9 mouse cellular contexts compared by ENCODE assay signal in the genomic region with DNA sequence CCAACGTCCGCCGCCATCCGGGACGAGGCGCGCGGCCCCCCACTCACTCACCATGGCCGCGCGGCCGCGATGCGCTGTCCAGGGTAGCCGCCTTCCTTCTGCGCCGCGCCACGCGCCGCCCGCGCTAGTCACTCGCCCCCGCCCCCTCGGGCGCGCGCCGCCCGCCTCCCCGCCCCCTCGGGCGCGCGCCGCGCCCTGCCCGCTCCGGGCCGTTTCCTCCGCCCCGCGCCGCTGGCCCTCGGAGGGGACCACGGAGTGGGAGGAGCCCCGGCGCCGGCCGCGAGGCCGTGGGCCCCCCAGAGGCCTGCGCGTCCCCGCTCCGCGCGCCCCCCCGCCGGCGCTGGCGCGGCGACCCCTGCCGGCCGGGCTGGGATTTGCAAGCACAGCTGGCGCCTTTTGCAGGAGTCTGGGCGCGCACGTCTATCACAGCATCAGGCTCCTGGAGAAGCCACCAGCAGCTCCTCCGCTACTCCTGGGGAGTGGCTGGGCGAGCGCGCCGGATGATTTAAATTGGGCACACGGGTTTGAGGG. TPM values are rescaled to one million over a fixed set of nuclear protein-coding genes. Genes with fewer than 3 reads are reported as not detected.
DNase-seq lines count a peak whose midpoint lies in the region; ATAC-seq and TF ChIP-seq lines count a peak whose summit lies in the region.
"Had no signal": no experiment of that assay in that cellular context is flagged by ENCODE, and none has a peak within 500 bp of the region (broad histone marks: within the 10 kb centered on the region; RNA-seq: fewer than 3 reads in every experiment).

A gene (minus strand): TSS at position 102 of the 531 bp plus-strand sequence.

- H3K4me3 ChIP-seq in forebrain, embryonic 13.5 days: peak within 1 kb of the TSS; percentile 74
- H3K4me3 ChIP-seq in heart, embryonic 16.5 days (ENCODE audit: low read length): peak within 1 kb of the TSS; percentile 51
- peak within 1 kb of the TSS; percentile 61 for H3K4me3 ChIP-seq in liver, embryonic 16.5 days (ENCODE audit: low read depth, low read length)
- H3K4me3 ChIP-seq in neural tube, embryonic 13.5 days: peak within 1 kb of the TSS; percentile 74
- peak within 1 kb of the TSS; percentile 86 for H3K4me3 ChIP-seq in testis, adult 2 months (ENCODE audit: control insufficient read depth, low read depth, low read length)

- peaks cover 9% of the 10 kb centered on the region for H3K4me1 ChIP-seq in forebrain, embryonic 13.5 days
- H3K4me1 ChIP-seq in heart, embryonic 16.5 days (ENCODE audit: control insufficient read depth, insufficient read depth, low read length): no peaks in the 10 kb centered on the region
- no peaks in the 10 kb centered on the region; the same call in 1 of the 2 replicates for H3K4me1 ChIP-seq in liver, embryonic 16.5 days (ENCODE audit: control insufficient read depth, low read depth, low read length)
- H3K4me1 ChIP-seq in neural tube, embryonic 13.5 days (replicated peaks): peaks cover 14% of the 10 kb centered on the region
- H3K4me1 ChIP-seq in testis, adult 2 months (ENCODE audit: control insufficient read depth, insufficient read depth, low read length): peaks cover 5% of the 10 kb centered on the region

- H3K9ac ChIP-seq in forebrain, embryonic 13.5 days: peak within 1 kb of the TSS; percentile 88
- H3K9ac ChIP-seq in heart, embryonic 16.5 days (ENCODE audit: low read length): peak within 1 kb of the TSS; percentile 28
- H3K9ac ChIP-seq in liver, embryonic 16.5 days (ENCODE audit: low read depth, low read length): peak within 1 kb of the TSS; percentile 57
- H3K9ac ChIP-seq in neural tube, embryonic 13.5 days: peak within 1 kb of the TSS; percentile 91

- H3K27me3 ChIP-seq in forebrain, embryonic 13.5 days: no peaks in the 10 kb centered on the region
- H3K27me3 ChIP-seq in heart, embryonic 16.5 days (ENCODE audit: control insufficient read depth, insufficient read depth, low read length): peaks cover 2% of the 10 kb centered on the region; the same call in 1 of the 2 replicates
- peaks cover 12% of the 10 kb centered on the region for H3K27me3 ChIP-seq in liver, embryonic 16.5 days (ENCODE audit: control insufficient read depth, insufficient read depth, low read depth, low read length)
- H3K27me3 ChIP-seq in neural tube, embryonic 13.5 days: no peaks in the 10 kb centered on the region
- no peaks in the 10 kb centered on the region for H3K27me3 ChIP-seq in testis, adult 2 months (ENCODE audit: control insufficient read depth, insufficient read depth, low read length)
- H3K27me3 ChIP-seq: CH12.LX had no signal

- H3K36me3 ChIP-seq in forebrain, embryonic 13.5 days (ENCODE audit: poor library complexity, severe bottlenecking): no peaks in the 10 kb centered on the region
- H3K36me3 ChIP-seq in heart, embryonic 16.5 days (ENCODE audit: control insufficient read depth, insufficient read depth): no peaks in the 10 kb centered on the region
- no peaks in the 10 kb centered on the region for H3K36me3 ChIP-seq in liver, embryonic 16.5 days (ENCODE audit: control insufficient read depth, insufficient read depth)
- no peaks in the 10 kb centered on the region for H3K36me3 ChIP-seq in neural tube, embryonic 13.5 days
- H3K36me3 ChIP-seq in testis, adult 2 months (ENCODE audit: control insufficient read depth, insufficient read depth, low read length): peaks cover 1% of the 10 kb centered on the region; the same call in 1 of the 2 replicates

- H3K27ac ChIP-seq in forebrain, embryonic 13.5 days: peak within 1 kb of the TSS; percentile 74
- H3K27ac ChIP-seq in heart, embryonic 16.5 days (ENCODE audit: low read length): no peak within 1 kb of the TSS
- H3K27ac ChIP-seq in liver, embryonic 16.5 days (ENCODE audit: low read length): no peak within 1 kb of the TSS
- peak within 1 kb of the TSS; percentile 80 for H3K27ac ChIP-seq in neural tube, embryonic 13.5 days (replicated peaks)
- peak within 1 kb of the TSS; percentile 60 for H3K27ac ChIP-seq in testis, adult 2 months (ENCODE audit: control insufficient read depth, insufficient read depth, low read depth, low read length)

- WGBS in forebrain, embryonic 13.5 days: 3% methylated on average over 24 of the region's 77 CpGs
- WGBS in heart, embryonic 16.5 days: under 1% methylated on average over 73 of the region's 77 CpGs
- WGBS in liver, embryonic 16.5 days (ENCODE audit: insufficient replicate concordance): 2% methylated on average over 51 of the region's 77 CpGs
- WGBS in neural tube, embryonic 13.5 days: 1% methylated on average over 65 of the region's 77 CpGs

- peak; percentile 66 for DNase-seq in CD4-positive helper T cell, adult 2 months (ENCODE audit: low read depth, low spot score)
- peak; percentile 87 for DNase-seq in brain, embryonic 14.5 days (ENCODE audit: low read depth)
- peak; percentile 91 for DNase-seq in kidney, postnatal 14 days

- peak; percentile 69 for TF ChIP-seq CTCF in brain, embryonic 14.5 days (IDR thresholded peaks at IDR 0.05; ENCODE audit: borderline replicate concordance, extremely low read depth, insufficient read depth, insufficient read length)
- peak; percentile 77 for TF ChIP-seq CTCF in testis, adult 2 months (IDR thresholded peaks at IDR 0.05; ENCODE audit: control insufficient read depth, insufficient read depth, insufficient replicate concordance, low read depth, low read length)

- H3K9me3 ChIP-seq in forebrain, embryonic 13.5 days (replicated peaks): peaks cover 31% of the 10 kb centered on the region
- peaks cover 15% of the 10 kb centered on the region for H3K9me3 ChIP-seq in heart, embryonic 16.5 days (replicated peaks; ENCODE audit: control insufficient read depth, low read length)
- H3K9me3 ChIP-seq in liver, embryonic 16.5 days (replicated peaks; ENCODE audit: control insufficient read depth, low read length): no peaks in the 10 kb centered on the region
- H3K9me3 ChIP-seq in neural tube, embryonic 13.5 days: peaks cover 20% of the 10 kb centered on the region

- peak; percentile 86 for TF ChIP-seq POLR2A in brain, embryonic 14.5 days (IDR thresholded peaks at IDR 0.05; ENCODE audit: borderline replicate concordance, extremely low read depth, insufficient read depth, insufficient read length, poor library complexity, severe bottlenecking)
- TF ChIP-seq POLR2A in testis, adult 2 months (IDR thresholded peaks at IDR 0.05; ENCODE audit: control insufficient read depth, low read depth, low read length): peak; percentile 42; the same call in 1 of the 2 replicates

- ATAC-seq in forebrain, embryonic 13.5 days: peak; percentile 95
- ATAC-seq in heart, embryonic 16.5 days (replicated peaks; ENCODE audit: extremely low read depth, insufficient read depth, low FRiP score): peak; percentile 93
- peak; percentile 89 for ATAC-seq in liver, embryonic 16.5 days (ENCODE audit: low read depth)
- ATAC-seq in neural tube, embryonic 13.5 days (ENCODE audit: low read depth): peak; percentile 97

- H3K4me2 ChIP-seq in forebrain, embryonic 13.5 days: peak within 1 kb of the TSS; percentile 63
- peak within 1 kb of the TSS; percentile 83 for H3K4me2 ChIP-seq in heart, embryonic 16.5 days (ENCODE audit: low read depth, low read length)
- H3K4me2 ChIP-seq in liver, embryonic 16.5 days (ENCODE audit: low read depth, low read length): peak within 1 kb of the TSS; percentile 60
- peak within 1 kb of the TSS; percentile 59 for H3K4me2 ChIP-seq in neural tube, embryonic 13.5 days

RNA-seq across cellular contexts. Expression of the gene that starts here (rescaled TPM):
- 35.0 and 39.5 TPM in 2 replicates for polyA plus RNA-seq in brain, embryonic 14.5 days (2012; rRNA removed)
- polyA plus RNA-seq in forebrain, embryonic 13.5 days (2015; fragmentation: Nextera tagmentation; extraction: Ambion mirVana): 45.1 and 47.7 TPM in 2 replicates
- polyA plus RNA-seq in heart, embryonic 16.5 days (2015; fragmentation: Nextera tagmentation; extraction: Ambion mirVana): 0.45 and 0.56 TPM in 2 replicates
- polyA plus RNA-seq in liver, embryonic 16.5 days (2015; fragmentation: Nextera tagmentation; extraction: Ambion mirVana): 47.5 and 50.6 TPM in 2 replicates
- polyA plus RNA-seq in neural tube, embryonic 13.5 days (2015; fragmentation: Nextera tagmentation; extraction: Ambion mirVana): 36.4 and 43.4 TPM in 2 replicates
- 102 and 132 TPM in 2 replicates for polyA plus RNA-seq in testis, adult 2 months (2012; rRNA removed)

Comparison
In these comparisons a context has a peak if more than half of its experiments do, and no peak if none do; other contexts are left out.
1. RNA of the gene that starts here (polyA plus RNA-seq): 102 to 132 TPM in testis, adult 2 months, 47.5 to 50.6 TPM in liver, embryonic 16.5 days, 45.1 to 47.7 TPM in forebrain, embryonic 13.5 days, 35.0 to 39.5 TPM in brain, embryonic 14.5 days and 36.4 to 43.4 TPM in neural tube, embryonic 13.5 days; 0.45 to 0.56 TPM in heart, embryonic 16.5 days; every median in the first group is over 10 times any median in the second.
2. Peak in ATAC-seq, H3K4me3 ChIP-seq, H3K9ac ChIP-seq and H3K4me2 ChIP-seq in heart, embryonic 16.5 days; RNA of the gene not detected or under 1 TPM.
3. H3K27ac ChIP-seq: peak in forebrain, embryonic 13.5 days (single experiment), neural tube, embryonic 13.5 days (single experiment) and testis, adult 2 months (single experiment); none in heart, embryonic 16.5 days (single experiment) and liver, embryonic 16.5 days (single experiment).
4. H3K9ac ChIP-seq: peak in every context shown above with its lines; median percentile 91 in neural tube, embryonic 13.5 days; 88 in forebrain, embryonic 13.5 days; 57 in liver, embryonic 16.5 days; 28 in heart, embryonic 16.5 days.
5. Peak in every context shown above with its lines, with median percentiles within 50 percentile points of each other: DNase-seq, ATAC-seq, H3K4me2 ChIP-seq and H3K4me3 ChIP-seq.